Mouse (Mus musculus): ENCODE measurements around the gene En1. TPM values are rescaled to one million over a fixed set of nuclear protein-coding genes. Genes with fewer than 3 reads are reported as not detected.

The En1 gene
- polyA plus RNA-seq (2012; rRNA removed): 0.01 TPM in 1 of 2 replicates, not detected in the other
- not detected in 2 replicates for polyA plus RNA-seq (2014; fragmentation: Nextera tagmentation; extraction: Ambion mirVana)

DNA sequence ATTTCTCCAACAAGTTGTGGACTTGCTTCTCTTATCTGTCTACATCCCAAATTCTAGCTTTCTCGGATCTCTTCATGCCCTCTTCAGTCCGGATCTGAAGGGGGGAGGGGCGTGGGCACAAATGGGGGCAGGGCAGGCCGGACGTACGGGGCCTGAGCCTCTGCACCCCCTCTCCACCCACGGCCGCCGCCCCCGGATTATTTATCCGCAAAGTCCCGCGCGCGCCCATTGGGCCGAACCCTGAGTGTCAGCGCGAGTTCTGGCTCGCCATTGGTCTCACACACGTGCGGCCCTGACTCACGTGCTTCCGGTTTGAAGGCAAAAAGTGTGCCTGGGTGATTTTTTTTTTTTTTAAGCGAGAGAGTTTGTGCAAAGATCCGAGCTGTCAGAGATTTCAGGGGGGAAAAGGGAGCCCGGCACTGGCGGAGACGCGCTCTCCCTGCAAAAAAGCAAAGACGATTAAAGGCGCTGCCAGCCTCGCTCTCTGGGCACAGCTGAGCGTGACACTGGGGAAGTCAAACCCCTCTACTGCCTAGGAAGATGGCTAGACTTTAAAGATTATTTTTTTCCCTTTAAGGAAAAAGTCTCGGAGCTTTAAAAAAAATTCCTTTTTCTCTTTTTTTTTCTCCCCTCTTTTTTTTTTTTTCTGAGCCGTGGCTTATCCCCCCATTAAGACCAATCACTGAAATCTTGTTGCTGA is at the start of gene En1:
Gene En1, plus strand, starts transcription at position 388 of the 700 bp plus-strand sequence.
- Histone ChIP-seq H3K27ac (no peak within 1 kb of the TSS), H3K4me1 (replicated peaks; ENCODE audit: control insufficient read depth in 2 of 2, insufficient read depth in 2 of 2, low read length in 1 of 2) (no peaks in the 10 kb centered on the region), H3K9me3 (ENCODE audit: control insufficient read depth, low read length) (no peaks in the 10 kb centered on the region), H3K27me3 (ENCODE audit: control insufficient read depth, insufficient read depth, low read length) (peaks cover 96% of the 10 kb centered on the region), H3K36me3 (replicated peaks; ENCODE audit: control insufficient read depth, insufficient read depth, low read depth) (no peaks in the 10 kb centered on the region), H3K4me2 (ENCODE audit: low read depth) (peak within 1 kb of the TSS; percentile 40; the same call in 1 of the 2 replicates), H3K4me3 (ENCODE audit: insufficient read depth in 1 of 2, low read depth in 2 of 2, low read length in 2 of 2) (peak within 1 kb of the TSS in 1 of 2 experiments; percentile 27; a peak in 2 of 4 replicates), H3K9ac (replicated peaks) (no peak within 1 kb of the TSS)
- DNase-seq (ENCODE audit: low read depth in 3 of 3, low spot score in 3 of 3) (no peak), ATAC-seq (ENCODE audit: insufficient read depth) (no peak)
- 2% methylated on average over 35 of the region's 35 CpGs for WGBS (ENCODE audit: insufficient replicate concordance)
- TF ChIP-seq CTCF (IDR thresholded peaks at IDR 0.05; ENCODE audit: low read depth) (no peak), EP300 (IDR thresholded peaks at IDR 0.05; ENCODE audit: low read depth) (no peak)

DNA sequence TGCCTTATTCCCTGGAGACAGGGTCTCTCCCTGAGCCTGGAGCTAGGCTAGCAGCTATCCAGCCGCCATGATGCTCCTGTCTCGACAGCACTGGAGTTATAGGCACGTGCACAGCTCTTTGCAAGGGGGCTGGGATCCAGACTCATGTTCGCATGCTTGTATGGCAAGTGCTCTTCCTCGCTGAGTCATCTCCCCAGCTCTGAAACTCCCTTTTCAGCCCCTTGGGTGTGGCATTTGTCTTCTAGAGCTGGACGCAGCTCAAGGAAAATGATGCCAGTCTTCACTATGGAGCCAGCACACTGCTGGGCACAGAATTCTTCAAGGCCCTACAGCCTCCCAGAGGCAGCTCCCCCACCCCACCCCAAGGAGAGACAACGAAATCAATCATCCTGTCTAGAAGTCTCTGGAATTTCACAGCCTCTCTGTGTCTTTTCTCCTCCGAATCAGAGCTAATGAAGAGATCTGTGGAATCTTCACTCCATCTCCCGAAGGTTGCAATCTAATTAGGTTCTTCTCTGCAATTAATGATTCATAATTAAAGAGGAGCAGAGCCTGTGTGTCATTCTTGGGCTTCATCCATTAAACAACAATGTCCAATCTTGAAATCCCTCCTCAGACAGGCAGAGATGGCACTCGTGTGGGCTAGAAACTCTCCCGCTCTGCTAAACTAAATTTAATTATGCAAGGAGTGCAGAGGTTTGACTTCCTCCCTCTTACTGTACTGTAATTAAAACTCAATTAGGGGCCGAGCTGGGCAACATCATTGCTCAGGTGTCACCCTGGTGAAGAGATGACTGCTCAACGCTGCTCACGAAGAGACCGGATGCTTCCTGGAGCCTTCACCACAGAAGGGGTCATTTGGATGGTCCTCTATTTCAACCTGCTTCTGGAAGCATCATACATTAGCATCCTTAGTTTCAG is 45.0 kb upstream of the En1 start:
- no peak overlapping the region for H3K4me2 ChIP-seq (ENCODE audit: low read depth)
- H3K9me3 ChIP-seq (ENCODE audit: control insufficient read depth, low read length): no peaks in the 10 kb centered on the region
- 63% methylated on average over 15 of the region's 15 CpGs for WGBS (ENCODE audit: insufficient replicate concordance)
- H3K4me3 ChIP-seq (ENCODE audit: insufficient read depth in 1 of 2, low read depth in 2 of 2, low read length in 2 of 2): no peak overlapping the region
- no peak overlapping the region for H3K9ac ChIP-seq (replicated peaks)
- ATAC-seq (ENCODE audit: insufficient read depth) (no peak), DNase-seq (ENCODE audit: low read depth in 3 of 3, low spot score in 3 of 3) (no peak)
- H3K27me3 ChIP-seq (ENCODE audit: control insufficient read depth, insufficient read depth, low read length): no peaks in the 10 kb centered on the region
- H3K4me1 ChIP-seq (replicated peaks; ENCODE audit: control insufficient read depth in 2 of 2, insufficient read depth in 2 of 2, low read length in 1 of 2): no peaks in the 10 kb centered on the region
- no peak for TF ChIP-seq CTCF (IDR thresholded peaks at IDR 0.05; ENCODE audit: low read depth)
- no peak for TF ChIP-seq EP300 (IDR thresholded peaks at IDR 0.05; ENCODE audit: low read depth)
- H3K36me3 ChIP-seq (replicated peaks; ENCODE audit: control insufficient read depth, insufficient read depth, low read depth): no peaks in the 10 kb centered on the region
- H3K27ac ChIP-seq: no peak overlapping the region

DNA sequence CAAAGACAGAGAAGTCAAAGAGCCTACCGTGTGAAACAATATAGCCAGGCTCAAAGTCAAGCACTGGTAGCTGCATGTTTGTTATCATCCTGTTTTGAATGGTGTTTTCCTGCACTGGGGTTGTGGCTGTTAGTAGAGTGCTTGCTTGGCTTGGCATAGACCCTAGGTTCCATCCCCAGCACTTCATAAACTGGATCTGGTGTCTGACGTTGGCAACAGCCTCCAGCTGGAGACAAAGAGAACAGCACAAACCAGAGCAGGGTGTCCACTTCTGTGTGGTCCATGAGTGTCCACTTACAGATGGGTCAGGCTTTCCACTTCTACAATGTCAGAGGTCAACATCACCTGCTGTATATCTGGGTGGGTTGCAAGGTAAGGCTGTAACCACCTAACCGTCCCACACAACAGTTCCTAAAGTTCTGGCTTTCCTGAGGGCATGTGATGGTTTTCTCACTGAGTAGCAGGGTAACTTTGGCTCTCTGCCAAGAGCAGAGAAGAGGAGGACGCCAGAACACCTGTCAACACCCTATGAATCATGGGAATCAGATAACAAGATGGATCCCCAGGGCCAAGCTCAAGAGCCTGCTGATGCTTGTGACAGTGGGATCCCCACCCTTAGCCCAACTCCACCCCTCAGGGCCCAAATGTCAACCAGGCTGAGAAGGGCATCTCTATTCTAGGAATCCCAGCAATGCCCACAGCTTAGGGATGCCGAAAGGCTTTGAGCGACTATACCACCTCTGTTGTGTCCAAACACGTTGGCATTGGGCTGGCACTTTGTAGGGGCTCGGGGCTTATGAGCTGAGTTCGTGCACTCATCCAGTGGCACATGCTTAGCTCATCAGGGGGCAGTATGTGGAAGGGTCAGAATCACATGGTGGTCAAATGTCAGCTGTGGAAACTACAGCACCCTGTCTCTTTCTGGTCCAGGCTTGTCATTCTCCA is 43.6 kb upstream of the En1 start:
- Histone ChIP-seq H3K27me3 (ENCODE audit: control insufficient read depth, insufficient read depth, low read length) (no peaks in the 10 kb centered on the region), H3K27ac (no peak overlapping the region), H3K9me3 (ENCODE audit: control insufficient read depth, low read length) (no peaks in the 10 kb centered on the region), H3K4me3 (ENCODE audit: insufficient read depth in 1 of 2, low read depth in 2 of 2, low read length in 2 of 2) (no peak overlapping the region), H3K4me1 (replicated peaks; ENCODE audit: control insufficient read depth in 2 of 2, insufficient read depth in 2 of 2, low read length in 1 of 2) (no peaks in the 10 kb centered on the region), H3K36me3 (replicated peaks; ENCODE audit: control insufficient read depth, insufficient read depth, low read depth) (no peaks in the 10 kb centered on the region), H3K9ac (replicated peaks) (no peak overlapping the region), H3K4me2 (ENCODE audit: low read depth) (no peak overlapping the region)
- ATAC-seq (ENCODE audit: insufficient read depth) (no peak), DNase-seq (ENCODE audit: low read depth in 3 of 3, low spot score in 3 of 3) (no peak)
- WGBS (ENCODE audit: insufficient replicate concordance): 50% methylated on average over 9 of the region's 9 CpGs
- no peak for TF ChIP-seq CTCF (IDR thresholded peaks at IDR 0.05; ENCODE audit: low read depth)
- no peak for TF ChIP-seq EP300 (IDR thresholded peaks at IDR 0.05; ENCODE audit: low read depth)

DNA sequence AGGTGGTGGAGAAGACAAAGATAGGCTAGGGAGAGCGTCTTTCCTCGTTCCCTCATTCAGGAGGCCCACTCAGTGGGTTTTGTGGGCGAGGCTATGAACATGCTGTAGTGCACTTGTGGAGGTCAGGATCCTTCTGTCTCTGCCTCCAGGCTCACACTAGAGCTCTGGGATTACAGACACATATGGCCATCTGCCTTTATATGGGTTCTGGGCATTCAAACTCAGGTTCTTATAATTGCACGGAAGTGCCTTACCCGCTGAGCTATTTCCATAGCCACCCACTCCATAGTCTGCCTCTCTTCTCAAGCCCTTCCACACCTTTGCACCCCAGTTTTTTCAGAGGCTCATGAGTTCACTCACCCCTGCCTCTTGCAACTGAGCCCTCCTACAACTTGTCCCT is 42.3 kb upstream of the En1 start:
- ATAC-seq (ENCODE audit: insufficient read depth) (no peak), DNase-seq (ENCODE audit: low read depth in 3 of 3, low spot score in 3 of 3) (no peak)
- Histone ChIP-seq H3K27me3 (ENCODE audit: control insufficient read depth, insufficient read depth, low read length) (no peaks in the 10 kb centered on the region), H3K36me3 (replicated peaks; ENCODE audit: control insufficient read depth, insufficient read depth, low read depth) (no peaks in the 10 kb centered on the region), H3K4me2 (ENCODE audit: low read depth) (no peak overlapping the region), H3K4me3 (ENCODE audit: insufficient read depth in 1 of 2, low read depth in 2 of 2, low read length in 2 of 2) (no peak overlapping the region), H3K9ac (replicated peaks) (no peak overlapping the region), H3K27ac (no peak overlapping the region), H3K9me3 (ENCODE audit: control insufficient read depth, low read length) (no peaks in the 10 kb centered on the region), H3K4me1 (replicated peaks; ENCODE audit: control insufficient read depth in 2 of 2, insufficient read depth in 2 of 2, low read length in 1 of 2) (no peaks in the 10 kb centered on the region)
- no peak for TF ChIP-seq CTCF (IDR thresholded peaks at IDR 0.05; ENCODE audit: low read depth)
- no peak for TF ChIP-seq EP300 (IDR thresholded peaks at IDR 0.05; ENCODE audit: low read depth)
- WGBS (ENCODE audit: insufficient replicate concordance): 58% methylated on average over 5 of the region's 5 CpGs

Measured in liver, embryonic 14.5 days (tissue).